Mouse (Mus musculus): ENCODE results near the gene Hist1h2ac.

- TF ChIP-seq CTCF (IDR thresholded peaks at IDR 0.05; ENCODE audit: low read depth) = no peak
- TF ChIP-seq EP300 (optimal IDR thresholded peaks at IDR 0.05) = no peak
Measured at GRCm38 (mm10) chr13:23698996-23699395, 15.2 kb upstream of the Hist1h2ac start.

Measured in stomach, postnatal 0 days (tissue).